Mouse (Mus musculus): Measurements from ENCODE around the gene Atf7ip. TPM values are rescaled to one million over a fixed set of nuclear protein-coding genes. Genes with fewer than 3 reads are reported as not detected.
A peak's percentile ranks its signal among the peaks of the same experiment; 100 is the strongest.
"Not testable (repeated sequence)": the region's sequence is repeated elsewhere in the genome, so short reads cannot be mapped to it uniquely, and the experiment has no call there.

The Atf7ip gene
- polyA plus RNA-seq (2015; fragmentation: Nextera tagmentation; extraction: Ambion mirVana): 14.6 and 17.7 TPM in 2 replicates

DNA sequence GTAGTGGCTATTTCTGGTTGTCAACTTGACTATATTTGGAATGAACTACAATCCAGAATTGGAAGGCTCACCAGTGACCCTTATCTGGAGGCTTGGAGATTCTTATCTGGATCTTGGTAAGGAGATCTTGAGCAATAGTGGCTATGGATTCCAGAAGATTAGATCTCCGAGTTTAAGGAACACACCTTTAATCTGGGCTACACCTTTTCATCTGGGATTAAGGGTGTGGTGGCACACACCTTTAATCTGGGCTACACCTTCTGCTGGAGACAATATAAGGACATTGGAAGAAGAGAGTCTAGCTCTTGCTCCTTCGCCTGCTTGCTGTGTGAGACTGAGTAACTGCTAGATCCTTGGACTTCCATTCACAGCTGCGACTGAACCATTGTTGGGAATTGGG, at the start of gene Atf7ip:
TSS of gene Atf7ip (plus strand) at position 301 of the 400 bp plus-strand sequence.
- H3K4me3 ChIP-seq (replicated peaks); H3K9me3 ChIP-seq (replicated peaks); H3K27ac ChIP-seq (replicated peaks); H3K4me2 ChIP-seq; H3K27me3 ChIP-seq; H3K9ac ChIP-seq; ATAC-seq (ENCODE audit: insufficient read depth); H3K36me3 ChIP-seq (replicated peaks); H3K4me1 ChIP-seq (replicated peaks): not testable (repeated sequence)
- 71% methylated on average over 3 of the region's 3 CpGs for WGBS (ENCODE audit: insufficient replicate concordance)

DNA sequence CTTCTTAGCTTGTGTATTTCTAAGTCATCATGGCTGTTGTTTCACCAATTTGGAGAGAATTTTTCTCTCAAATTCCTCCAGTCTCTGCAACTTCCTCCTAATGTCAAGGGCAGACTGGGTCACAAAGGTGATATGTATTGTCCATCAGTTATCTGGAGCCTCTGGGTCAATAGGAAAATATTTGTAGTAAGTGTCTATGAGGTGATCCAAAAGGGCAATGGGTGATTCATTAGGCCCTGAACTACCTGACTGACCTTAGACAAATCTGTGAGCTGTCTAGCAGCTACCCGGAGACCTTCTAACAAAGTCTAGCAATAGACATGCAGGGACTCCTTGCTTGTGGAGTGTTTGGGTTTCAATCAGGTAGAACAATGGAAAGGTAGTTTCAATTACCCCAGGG, 49.7 kb upstream of the Atf7ip start:
- Histone ChIP-seq H3K4me2 (no peak overlapping the region), H3K4me3 (replicated peaks) (no peak overlapping the region), H3K36me3 (replicated peaks) (no peaks in the 10 kb centered on the region), H3K27me3 (no peaks in the 10 kb centered on the region), H3K27ac (replicated peaks) (no peak overlapping the region), H3K9ac (no peak overlapping the region), H3K4me1 (replicated peaks) (peaks cover 9% of the 10 kb centered on the region), H3K9me3 (replicated peaks) (no peaks in the 10 kb centered on the region)
- no peak for ATAC-seq (ENCODE audit: insufficient read depth)
- WGBS (ENCODE audit: insufficient replicate concordance): 74% methylated on average over 1 of the region's 1 CpGs

DNA sequence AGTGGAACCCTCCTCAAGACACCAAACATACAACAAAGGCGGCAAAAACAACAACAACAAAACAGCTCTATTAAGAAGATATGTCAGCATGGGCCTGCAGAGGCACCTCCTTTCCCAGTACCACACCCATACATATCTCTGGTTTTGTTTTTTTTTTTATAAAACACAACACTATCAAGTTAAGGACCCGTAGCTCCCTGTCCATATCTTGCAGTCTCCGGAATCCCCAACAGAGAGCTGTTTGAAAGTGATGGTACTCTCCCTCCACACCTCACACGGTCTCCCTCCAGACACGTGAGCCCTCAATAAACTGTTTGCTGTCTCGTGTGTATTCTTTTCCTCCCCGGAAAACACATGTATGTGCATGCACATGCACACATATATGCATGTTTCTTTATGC, 46.8 kb upstream of the Atf7ip start:
- Histone ChIP-seq H3K27me3 (no peaks in the 10 kb centered on the region), H3K4me1 (replicated peaks) (peaks cover 12% of the 10 kb centered on the region), H3K4me3 (replicated peaks) (no peak overlapping the region), H3K27ac (replicated peaks) (no peak overlapping the region), H3K36me3 (replicated peaks) (no peaks in the 10 kb centered on the region), H3K4me2 (no peak overlapping the region), H3K9ac (no peak overlapping the region), H3K9me3 (replicated peaks) (no peaks in the 10 kb centered on the region)
- WGBS (ENCODE audit: insufficient replicate concordance): 42% methylated on average over 7 of the region's 7 CpGs
- peak; percentile 19; the same call in 1 of the 2 replicates for ATAC-seq (ENCODE audit: insufficient read depth)

DNA sequence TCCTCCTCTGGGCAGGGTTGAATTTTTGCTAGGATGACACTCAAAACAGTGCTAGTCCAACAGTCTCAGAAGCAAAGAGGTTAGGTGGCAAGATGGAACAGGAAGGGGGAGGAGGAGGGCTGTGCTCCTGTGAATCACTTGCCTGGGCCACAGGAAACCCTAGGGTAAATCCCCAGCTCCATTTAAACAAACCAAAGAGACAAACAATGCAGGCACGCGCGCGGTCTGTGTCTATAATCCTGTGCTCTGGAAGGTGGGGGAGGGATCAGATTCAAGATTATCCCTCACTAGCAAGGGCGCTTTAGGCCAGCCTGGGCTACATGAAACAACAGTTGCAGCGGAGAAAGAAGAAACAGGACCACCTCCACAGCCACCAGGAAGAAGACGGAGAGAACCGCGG, 42.5 kb upstream of the Atf7ip start:
- Histone ChIP-seq H3K4me1 (replicated peaks) (peaks cover 53% of the 10 kb centered on the region), H3K4me3 (replicated peaks) (no peak overlapping the region), H3K36me3 (replicated peaks) (no peaks in the 10 kb centered on the region), H3K27me3 (no peaks in the 10 kb centered on the region), H3K4me2 (peak overlapping the region; percentile 21; the same call in 1 of the 2 replicates), H3K9ac (no peak overlapping the region), H3K9me3 (replicated peaks) (no peaks in the 10 kb centered on the region), H3K27ac (replicated peaks) (no peak overlapping the region; the same call in 1 of the 2 replicates)
- ATAC-seq (ENCODE audit: insufficient read depth): no peak
- WGBS (ENCODE audit: insufficient replicate concordance): 37% methylated on average over 9 of the region's 9 CpGs

DNA sequence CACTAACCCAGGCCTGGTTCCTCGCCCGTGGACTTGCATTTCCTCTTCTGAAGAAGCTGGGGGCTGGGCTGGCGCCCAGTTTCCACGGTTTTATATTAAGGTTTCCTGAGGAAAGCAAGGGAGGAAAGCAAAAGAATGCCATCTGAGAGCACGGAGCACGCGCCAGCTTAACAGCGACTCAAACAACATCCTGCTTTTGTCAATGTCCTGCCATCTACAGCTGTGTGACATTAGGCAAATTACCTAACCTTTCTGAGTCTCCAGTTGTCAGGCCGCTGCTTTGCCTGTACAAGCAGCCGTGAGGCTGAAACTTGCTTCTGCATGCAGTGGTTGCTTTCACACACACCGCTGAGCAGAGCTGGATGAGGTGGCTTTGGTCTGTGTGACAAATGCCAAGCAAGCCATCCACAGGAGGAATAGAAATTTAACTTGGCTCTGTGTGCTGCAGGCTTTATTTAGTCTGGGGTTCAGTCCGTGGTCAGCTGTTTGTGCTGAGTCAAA, 41.8 kb upstream of the Atf7ip start:
- H3K9ac ChIP-seq: no peak overlapping the region
- peaks cover 54% of the 10 kb centered on the region for H3K4me1 ChIP-seq (replicated peaks)
- peak overlapping the region; percentile 21; the same call in 1 of the 2 replicates for H3K4me2 ChIP-seq
- peak overlapping the region; percentile 6; the same call in 1 of the 2 replicates for H3K27ac ChIP-seq (replicated peaks)
- H3K27me3 ChIP-seq: no peaks in the 10 kb centered on the region
- no peak overlapping the region for H3K4me3 ChIP-seq (replicated peaks)
- no peaks in the 10 kb centered on the region for H3K36me3 ChIP-seq (replicated peaks)
- no peaks in the 10 kb centered on the region for H3K9me3 ChIP-seq (replicated peaks)
- 29% methylated on average over 12 of the region's 12 CpGs for WGBS (ENCODE audit: insufficient replicate concordance)
- ATAC-seq (ENCODE audit: insufficient read depth): no peak

DNA sequence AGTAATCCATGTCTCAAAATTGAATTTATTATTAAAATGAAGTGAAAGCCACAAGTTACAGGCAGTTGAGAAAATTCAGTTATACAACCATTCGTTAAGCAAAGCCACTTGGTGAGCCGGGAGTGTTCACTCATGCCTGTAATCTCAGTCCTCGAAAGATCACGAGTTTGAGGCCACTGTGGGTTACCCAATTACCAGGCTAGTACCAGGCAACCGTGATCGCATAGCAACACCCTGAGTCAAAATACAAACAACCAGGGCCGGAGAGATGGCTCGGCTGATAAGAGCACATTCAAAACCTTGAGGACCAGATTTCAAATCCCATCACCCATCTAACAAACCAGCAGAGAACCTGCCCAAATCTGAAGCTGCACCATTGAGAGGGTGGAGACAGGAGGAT, 40.9 kb upstream of the Atf7ip start:
- H3K9me3 ChIP-seq (replicated peaks): no peaks in the 10 kb centered on the region
- WGBS (ENCODE audit: insufficient replicate concordance): 67% methylated on average over 8 of the region's 8 CpGs
- peaks cover 60% of the 10 kb centered on the region for H3K4me1 ChIP-seq (replicated peaks)
- ATAC-seq (ENCODE audit: insufficient read depth): no peak
- no peaks in the 10 kb centered on the region for H3K27me3 ChIP-seq
- no peaks in the 10 kb centered on the region for H3K36me3 ChIP-seq (replicated peaks)
- no peak overlapping the region for H3K27ac ChIP-seq (replicated peaks)
- H3K9ac ChIP-seq: no peak overlapping the region
- no peak overlapping the region for H3K4me2 ChIP-seq
- no peak overlapping the region for H3K4me3 ChIP-seq (replicated peaks)

DNA sequence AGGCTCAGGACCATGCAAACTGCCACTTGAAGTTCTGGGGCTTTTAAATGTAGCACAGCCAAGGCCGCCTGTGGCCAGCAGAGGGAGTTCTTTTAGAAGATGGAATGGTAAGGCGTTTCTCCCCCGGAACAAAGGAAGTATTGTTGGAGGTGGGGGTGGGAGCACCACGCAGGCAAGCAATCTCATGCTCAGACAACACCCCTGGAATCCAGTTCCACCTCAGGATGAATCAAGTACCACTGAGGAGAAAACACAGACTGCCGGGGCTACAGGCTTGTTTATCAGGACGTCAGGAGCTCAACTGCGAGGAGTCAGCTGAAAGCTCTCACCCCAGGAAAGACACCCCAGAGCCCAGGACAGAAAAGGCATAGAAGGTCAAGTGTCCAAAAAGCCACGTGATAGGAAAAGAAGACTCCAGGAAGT, 40.0 kb upstream of the Atf7ip start:
- Histone ChIP-seq H3K9ac (no peak overlapping the region), H3K4me1 (replicated peaks) (peaks cover 69% of the 10 kb centered on the region), H3K4me3 (replicated peaks) (no peak overlapping the region), H3K27ac (replicated peaks) (peak overlapping the region; percentile 93; the same call in 1 of the 2 replicates), H3K36me3 (replicated peaks) (no peaks in the 10 kb centered on the region), H3K4me2 (peak overlapping the region; percentile 54), H3K9me3 (replicated peaks) (no peaks in the 10 kb centered on the region), H3K27me3 (no peaks in the 10 kb centered on the region)
- no peak for ATAC-seq (ENCODE audit: insufficient read depth)
- WGBS (ENCODE audit: insufficient replicate concordance): 22% methylated on average over 8 of the region's 8 CpGs

DNA sequence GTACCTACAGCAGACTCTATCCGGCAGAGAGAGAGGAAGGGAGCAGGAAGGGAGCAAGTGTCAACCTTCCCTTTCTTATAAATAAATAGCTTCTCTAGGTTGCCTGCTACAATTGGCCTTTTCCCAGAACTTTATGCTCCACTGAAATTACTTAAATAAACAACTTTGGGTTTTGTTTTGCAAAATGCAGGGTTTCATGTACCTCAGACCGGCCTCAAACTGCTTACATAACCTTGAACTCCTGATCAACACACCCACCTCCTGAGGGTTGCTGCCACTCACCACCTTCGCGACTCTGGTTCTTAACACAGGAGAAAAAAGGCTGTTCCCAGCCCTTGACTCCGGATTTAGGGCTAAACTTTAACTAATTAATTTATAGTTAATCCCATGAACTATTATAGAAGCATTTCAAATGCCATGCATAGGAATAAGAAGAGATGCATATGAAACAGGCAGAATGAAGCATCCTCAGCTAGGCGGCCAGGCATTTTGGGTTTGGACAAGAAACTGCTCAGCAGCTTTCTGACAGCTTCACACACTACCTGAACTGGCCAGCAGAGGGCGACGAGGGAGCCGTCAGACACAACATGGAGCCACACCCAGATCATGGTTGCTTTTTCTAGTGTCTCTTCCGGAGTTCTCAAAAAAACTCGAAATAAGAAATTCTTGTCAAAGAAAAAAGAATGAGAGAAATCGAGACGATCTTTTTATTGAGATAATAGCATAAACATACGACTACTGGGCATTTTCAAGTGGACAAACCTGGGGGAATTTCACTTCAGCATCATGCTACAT, 38.8 kb upstream of the Atf7ip start:
- peak overlapping the region; percentile 93 for H3K27ac ChIP-seq (replicated peaks)
- H3K9ac ChIP-seq: peak overlapping the region; percentile 36; the same call in 1 of the 2 replicates
- WGBS (ENCODE audit: insufficient replicate concordance): 35% methylated on average over 14 of the region's 14 CpGs
- no peaks in the 10 kb centered on the region for H3K36me3 ChIP-seq (replicated peaks)
- H3K9me3 ChIP-seq (replicated peaks): no peaks in the 10 kb centered on the region
- no peaks in the 10 kb centered on the region for H3K27me3 ChIP-seq
- H3K4me3 ChIP-seq (replicated peaks): peak overlapping the region; percentile 27; the same call in 1 of the 2 replicates
- peak overlapping the region; percentile 56 for H3K4me2 ChIP-seq
- peaks cover 81% of the 10 kb centered on the region for H3K4me1 ChIP-seq (replicated peaks)
- no peak for ATAC-seq (ENCODE audit: insufficient read depth)

DNA sequence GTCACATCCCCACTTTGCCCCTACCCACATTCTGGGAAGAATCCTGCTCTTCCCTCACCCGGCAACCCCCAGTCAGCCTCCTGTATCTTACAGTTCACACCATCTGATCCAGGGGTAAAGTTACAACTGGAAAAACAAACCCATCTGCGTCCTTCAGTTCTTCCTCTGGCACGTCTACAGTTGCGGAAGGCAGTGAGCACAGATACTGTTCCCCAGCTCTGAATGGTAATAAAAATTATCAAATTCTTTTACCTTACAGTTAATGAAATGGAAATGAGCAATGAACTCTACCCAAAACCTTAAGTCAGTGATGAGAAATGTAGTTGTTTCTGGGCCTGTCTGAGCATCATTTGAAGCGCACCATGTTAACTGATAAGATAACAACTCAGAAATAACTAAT, 38.1 kb upstream of the Atf7ip start:
- H3K36me3 ChIP-seq (replicated peaks): no peaks in the 10 kb centered on the region
- no peak for ATAC-seq (ENCODE audit: insufficient read depth)

DNA sequence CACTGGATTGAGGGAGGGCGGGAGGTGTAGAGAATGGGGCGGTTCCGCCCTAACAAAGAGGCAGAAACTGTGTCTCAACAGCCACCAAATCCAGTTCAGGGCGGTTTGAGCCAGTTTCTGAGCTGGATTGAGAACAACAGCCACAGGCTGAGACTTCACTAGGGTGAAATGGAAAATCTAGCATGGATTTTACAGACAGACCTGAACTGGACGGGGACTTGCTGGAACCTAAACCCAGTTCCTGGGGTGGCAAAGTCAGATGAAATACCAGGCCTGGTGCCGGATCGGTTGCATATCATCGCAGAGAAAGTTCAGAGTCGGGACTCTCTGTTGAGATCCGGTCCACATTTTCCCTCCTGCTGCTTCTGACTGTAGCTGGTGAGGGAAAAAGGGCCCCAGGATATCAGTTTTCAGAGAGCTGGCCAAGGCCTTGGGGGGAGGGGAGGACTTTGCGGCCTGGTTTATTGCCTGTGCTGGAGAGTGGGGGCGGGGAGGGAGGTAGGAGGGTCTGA, 37.5 kb upstream of the Atf7ip start:
- H3K4me2 ChIP-seq: peak overlapping the region; percentile 56
- no peaks in the 10 kb centered on the region for H3K27me3 ChIP-seq
- H3K9ac ChIP-seq: no peak overlapping the region
- H3K4me1 ChIP-seq (replicated peaks): peaks cover 94% of the 10 kb centered on the region
- no peaks in the 10 kb centered on the region for H3K36me3 ChIP-seq (replicated peaks)
- ATAC-seq (ENCODE audit: insufficient read depth): peak; percentile 85
- H3K4me3 ChIP-seq (replicated peaks): peak overlapping the region; percentile 27
- WGBS (ENCODE audit: insufficient replicate concordance): 2% methylated on average over 12 of the region's 12 CpGs
- H3K9me3 ChIP-seq (replicated peaks): no peaks in the 10 kb centered on the region
- peak overlapping the region; percentile 93 for H3K27ac ChIP-seq (replicated peaks)

More for the DNA sequence above, 38.1 kb upstream of the Atf7ip start:
- Histone ChIP-seq H3K4me1 (replicated peaks) (peaks cover 88% of the 10 kb centered on the region), H3K9me3 (replicated peaks) (no peaks in the 10 kb centered on the region), H3K4me2 (peak overlapping the region; percentile 56), H3K27me3 (no peaks in the 10 kb centered on the region), H3K27ac (replicated peaks) (peak overlapping the region; percentile 93), H3K4me3 (replicated peaks) (peak overlapping the region; percentile 27; the same call in 1 of the 2 replicates), H3K9ac (peak overlapping the region; percentile 36; the same call in 1 of the 2 replicates)
- 34% methylated on average over 5 of the region's 5 CpGs for WGBS (ENCODE audit: insufficient replicate concordance)
